Mouse (Mus musculus): ENCODE data around the gene Nectin2.

GRCm38 (mm10) chr7:19695213-19695594, 55.1 kb downstream of the Nectin2 start:
- TF ChIP-seq POLR2A (IDR thresholded peaks at IDR 0.05; ENCODE audit: borderline replicate concordance, control insufficient read depth, low read depth, low read length) (no peak), CTCF (IDR thresholded peaks at IDR 0.05; ENCODE audit: control insufficient read depth, insufficient read depth, low read length) (no peak)
